Mouse (Mus musculus) heart, embryonic 11.5 days (tissue): ENCODE measurements around the gene Jarid2. TPM values are rescaled to one million over a fixed set of nuclear protein-coding genes. Genes with fewer than 3 reads are reported as not detected.
A peak's percentile ranks its signal among the peaks of the same experiment; 100 is the strongest.

ENCODE experiments used
- ATAC-seq: fragments of 200-750 bp; cut with Nextera tagmentation; replicated peaks from 2 replicates; pipeline ENCODE4 v1.8.0; 2017; ENCODE audit warnings: moderate library complexity; ENCODE audit not compliant: insufficient number of reproducible peaks, low FRiP score, low TSS enrichment
- H3K27ac ChIP-seq: fragments of 300-500 bp; sonication (generic); 2 replicates; pipeline ENCODE4 v1.5.1; 2014; ENCODE audit warnings: mild to moderate bottlenecking, low read depth, low read length
- H3K27me3 ChIP-seq: fragments of 300-500 bp; sonication (generic); 2 replicates; pipeline ENCODE4 v1.6.1; 2014; ENCODE audit warnings: mild to moderate bottlenecking, low read length, mixed read lengths; ENCODE audit not compliant: control insufficient read depth, insufficient read depth
- H3K36me3 ChIP-seq: fragments of 300-500 bp; sonication (generic); 2 replicates; pipeline ENCODE4 v1.6.1; 2014; ENCODE audit warnings: mild to moderate bottlenecking, low read length, moderate library complexity, mixed read lengths; ENCODE audit not compliant: control insufficient read depth, insufficient read depth
- H3K4me1 ChIP-seq: fragments of 300-500 bp; sonication (generic); 2 replicates; pipeline ENCODE4 v1.6.1; 2014; ENCODE audit warnings: low read length; ENCODE audit not compliant: control insufficient read depth, insufficient read depth
- H3K4me2 ChIP-seq: fragments of 300-500 bp; sonication (generic); 2 replicates; pipeline ENCODE4 v1.6.1; 2014; ENCODE audit warnings: mild to moderate bottlenecking, moderate library complexity
- H3K4me3 ChIP-seq: fragments of 300-500 bp; sonication (generic); 2 replicates; pipeline ENCODE4 v1.5.1; 2014; ENCODE audit warnings: low read depth, low read length
- H3K9ac ChIP-seq: fragments of 300-500 bp; sonication (generic); 2 replicates; pipeline ENCODE4 v1.6.1; 2014; ENCODE audit warnings: mild to moderate bottlenecking, low read depth, low read length, moderate library complexity
- H3K9me3 ChIP-seq: fragments of 300-500 bp; sonication (generic); replicated peaks from 2 replicates; pipeline ENCODE4 v1.6.1; 2016; ENCODE audit warnings: low read length; ENCODE audit not compliant: control insufficient read depth
- WGBS: fragments of 180-500 bp; shearing (Covaris S2); extraction: QIAGEN DNeasy Blood & Tissue Kit; methylation state at CpG from one replicate; pipeline ENCODE4 v1.1.7; 2014; ENCODE audit not compliant: insufficient replicate concordance; 5-methylcytosine and 5-hydroxymethylcytosine counted together
- polyA plus RNA-seq: library from polyadenylated mRNA; unstranded; fragments of >200 nt; fragmentation: Nextera tagmentation; extraction: Ambion mirVana; gene quantifications from 2 replicates; pipeline ENCODE4 v1.2.1, GENCODE M21; 2014

The Jarid2 gene
- polyA plus RNA-seq, 1 experiment from 2014 or later = 22.4 TPM

GRCm38 (mm10) chr13:44932307-44933264, 203.3 kb downstream of the Jarid2 start:
- H3K27me3 ChIP-seq = no peaks in the 10 kb centered on the region
- no peak overlapping the region for H3K9ac ChIP-seq
- 65% methylated on average over 18 of the region's 18 CpGs for WGBS
- H3K4me3 ChIP-seq = no peak overlapping the region
- ATAC-seq = no peak
- H3K27ac ChIP-seq = no peak overlapping the region
- H3K9me3 ChIP-seq = no peaks in the 10 kb centered on the region
- no peaks in the 10 kb centered on the region for H3K36me3 ChIP-seq
- H3K4me1 ChIP-seq = peaks cover 18% of the 10 kb centered on the region
- peak overlapping the region; percentile 7; the same call in 1 of the 2 replicates for H3K4me2 ChIP-seq

- H3K27me3 ChIP-seq = no peaks in the 10 kb centered on the region
- H3K4me2 ChIP-seq = no peak overlapping the region
- no peak overlapping the region for H3K9ac ChIP-seq
- no peaks in the 10 kb centered on the region for H3K36me3 ChIP-seq
- no peak overlapping the region for H3K27ac ChIP-seq
- peaks cover 18% of the 10 kb centered on the region for H3K4me1 ChIP-seq
- no peak overlapping the region for H3K4me3 ChIP-seq
- WGBS = 48% methylated on average over 7 of the region's 7 CpGs
- no peaks in the 10 kb centered on the region for H3K9me3 ChIP-seq
- no peak for ATAC-seq
These were observed 204.3 kb downstream of the Jarid2 start for GRCm38 (mm10) chr13:44933575-44933974.

GRCm38 (mm10) chr13:44937681-44938080, 208.4 kb downstream of the Jarid2 start:
- WGBS = 75% methylated on average over 3 of the region's 3 CpGs
- Histone ChIP-seq H3K9ac (no peak overlapping the region), H3K4me1 (peaks cover 13% of the 10 kb centered on the region), H3K4me2 (no peak overlapping the region), H3K27me3 (no peaks in the 10 kb centered on the region), H3K9me3 (no peaks in the 10 kb centered on the region), H3K4me3 (no peak overlapping the region), H3K27ac (no peak overlapping the region), H3K36me3 (no peaks in the 10 kb centered on the region)
- ATAC-seq = no peak

GRCm38 (mm10) chr13:44939326-44940035, 210.2 kb downstream of the Jarid2 start:
- no peaks in the 10 kb centered on the region for H3K36me3 ChIP-seq
- WGBS = 66% methylated on average over 8 of the region's 8 CpGs
- H3K9me3 ChIP-seq = no peaks in the 10 kb centered on the region
- ATAC-seq = no peak
- no peaks in the 10 kb centered on the region for H3K27me3 ChIP-seq
- no peak overlapping the region for H3K4me2 ChIP-seq
- no peaks in the 10 kb centered on the region for H3K4me1 ChIP-seq
- no peak overlapping the region for H3K4me3 ChIP-seq
- H3K27ac ChIP-seq = no peak overlapping the region
- no peak overlapping the region for H3K9ac ChIP-seq

DNA sequence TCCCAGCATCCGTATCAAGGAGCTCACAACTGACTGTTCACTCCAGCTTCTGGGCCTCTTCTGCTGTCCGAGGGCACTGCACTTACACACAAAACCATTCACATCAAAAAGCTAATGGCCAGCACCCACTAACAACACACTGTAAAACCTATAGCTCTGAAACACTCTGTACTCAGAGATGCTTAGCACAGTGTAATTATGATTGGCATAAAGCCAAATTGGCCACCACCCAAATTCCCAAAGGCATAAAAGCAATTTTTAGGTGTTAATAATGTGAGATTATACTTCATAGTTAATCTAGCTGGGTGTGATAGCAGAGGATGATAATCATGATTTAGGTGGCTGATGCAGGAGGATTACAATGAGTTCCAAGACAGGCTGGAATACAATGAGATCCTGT, 214.3 kb downstream of the Jarid2 start:
- no peak for ATAC-seq
- H3K36me3 ChIP-seq = no peaks in the 10 kb centered on the region
- H3K4me3 ChIP-seq = no peak overlapping the region
- WGBS = 69% methylated on average over 2 of the region's 2 CpGs
- no peak overlapping the region for H3K27ac ChIP-seq
- H3K4me2 ChIP-seq = no peak overlapping the region
- peaks cover 9% of the 10 kb centered on the region; the same call in 1 of the 2 replicates for H3K4me1 ChIP-seq
- H3K9me3 ChIP-seq = no peaks in the 10 kb centered on the region
- no peak overlapping the region for H3K9ac ChIP-seq
- H3K27me3 ChIP-seq = no peaks in the 10 kb centered on the region

GRCm38 (mm10) chr13:44946880-44947635, 217.8 kb downstream of the Jarid2 start:
- no peaks in the 10 kb centered on the region for H3K27me3 ChIP-seq
- peaks cover 17% of the 10 kb centered on the region for H3K4me1 ChIP-seq
- no peak overlapping the region for H3K27ac ChIP-seq
- no peaks in the 10 kb centered on the region for H3K9me3 ChIP-seq
- ATAC-seq = no peak
- H3K4me2 ChIP-seq = no peak overlapping the region; the same call in 1 of the 2 replicates
- peaks cover 2% of the 10 kb centered on the region; the same call in 1 of the 2 replicates for H3K36me3 ChIP-seq
- WGBS = 46% methylated on average over 8 of the region's 8 CpGs
- no peak overlapping the region for H3K4me3 ChIP-seq
- no peak overlapping the region for H3K9ac ChIP-seq

GRCm38 (mm10) chr13:44948320-44949250, 219.3 kb downstream of the Jarid2 start:
- Histone ChIP-seq H3K27me3 (no peaks in the 10 kb centered on the region), H3K4me2 (no peak overlapping the region), H3K9me3 (no peaks in the 10 kb centered on the region), H3K9ac (no peak overlapping the region), H3K27ac (no peak overlapping the region), H3K4me3 (no peak overlapping the region), H3K4me1 (peaks cover 20% of the 10 kb centered on the region), H3K36me3 (peaks cover 2% of the 10 kb centered on the region; the same call in 1 of the 2 replicates)
- no peak for ATAC-seq
- WGBS = 81% methylated on average over 16 of the region's 16 CpGs
